Mouse (Mus musculus) lung, adult 2 months (tissue): Measurements from ENCODE around the gene Acoxl.

Source experiments
- CTCF ChIP-seq: fragments of 200-500 bp; IDR thresholded peaks from 2 replicates; pipeline ENCODE4 v1.5.1; 2011; ENCODE audit warnings: mild to moderate bottlenecking, low read length, control low read depth; ENCODE audit not compliant: insufficient read depth
- POLR2A ChIP-seq: fragments of 200-500 bp; IDR thresholded peaks from 2 replicates; pipeline ENCODE4 v1.6.1; 2011; ENCODE audit warnings: low read depth, mild to moderate bottlenecking, control low read depth, low read length, borderline replicate concordance; ENCODE audit errors: extremely low read depth

DNA sequence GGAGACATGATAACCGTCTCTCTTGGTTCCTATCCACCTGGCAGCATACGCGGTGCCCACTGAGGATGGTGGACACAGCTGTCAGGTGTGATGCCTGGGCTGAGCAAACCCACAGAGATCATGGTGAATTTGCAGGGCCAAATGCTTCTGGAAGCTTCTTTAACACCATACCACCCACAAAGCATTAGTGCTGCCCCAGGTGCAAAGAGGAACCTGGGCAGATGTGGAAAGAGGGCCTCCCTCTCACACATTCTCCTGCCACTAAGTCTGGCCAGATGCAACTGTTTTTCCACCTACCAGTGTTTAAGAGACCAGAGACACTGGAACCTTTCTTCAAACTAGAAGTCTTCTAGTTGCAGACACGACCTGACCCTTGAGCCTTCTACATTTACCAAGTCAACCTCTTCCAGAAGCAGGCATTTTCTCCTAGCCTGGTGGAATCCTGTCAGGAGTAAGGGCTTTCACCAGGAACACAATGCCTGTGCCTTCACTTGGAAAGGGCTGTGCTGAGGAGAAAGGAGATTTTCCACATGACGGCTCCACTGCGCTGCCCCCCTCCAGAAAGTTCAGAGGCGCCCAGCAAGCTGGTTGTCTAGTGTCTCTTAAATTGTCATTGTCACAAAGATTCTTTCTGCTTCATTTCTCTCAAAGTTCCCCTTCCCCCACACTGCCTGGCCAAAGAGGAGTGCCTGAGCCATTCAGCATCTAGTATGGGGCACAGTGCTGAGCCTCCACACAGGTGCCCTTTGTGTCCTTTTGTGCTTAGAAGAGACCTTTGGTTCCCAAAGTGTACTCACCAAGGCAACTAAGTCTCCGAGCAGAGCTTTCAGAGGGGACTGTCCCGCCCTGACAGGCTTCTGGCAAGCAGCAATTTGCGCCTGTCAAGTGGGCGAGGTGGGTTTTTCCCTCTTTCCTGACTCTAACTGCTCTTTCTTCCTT lies 253.0 kb downstream of the Acoxl start:
- no peak for TF ChIP-seq POLR2A
- TF ChIP-seq CTCF = no peak
